Mouse (Mus musculus): ENCODE measurements around the gene Msrb2. TPM values are rescaled to one million over a fixed set of nuclear protein-coding genes. Genes with fewer than 3 reads are reported as not detected.

Msrb2 gene
- total RNA-seq, 2 experiments from 2014 or later, result 4.0 to 6.7 TPM

Other genes with a start within 250 kb of the Msrb2 start
- gene Armc3, start 172.1 kb upstream of the Msrb2 start, total RNA-seq (2021), result under 1 TPM in 1 of 2 experiments, not detected in 1; 0.12 TPM
- gene Ptf1a, start 74.2 kb downstream of the Msrb2 start, total RNA-seq (2021), result not detected
- gene 4921504E06Rik, start 182.5 kb downstream of the Msrb2 start, total RNA-seq (2021), result not detected